Mouse (Mus musculus) liver, postnatal 0 days (tissue): ENCODE results near the gene Ptprr. TPM values are rescaled to one million over a fixed set of nuclear protein-coding genes. Genes with fewer than 3 reads are reported as not detected.

ENCODE experiments used
- ATAC-seq: fragments of 200-750 bp; cut with Nextera tagmentation; 2 replicates; pipeline ENCODE4 v1.8.0; 2017; ENCODE audit warnings: mild to moderate bottlenecking, moderate library complexity
- DNase-seq: peaks from one replicate; pipeline ENCODE4 v3.0.0-alpha.2; 2016
- H3K27ac ChIP-seq: fragments of 300-500 bp; sonication (generic); 2 replicates; pipeline ENCODE4 v1.5.1; 2014; ENCODE audit warnings: antibody characterized with exemption, moderate library complexity, mild to moderate bottlenecking, low read depth
- H3K27me3 ChIP-seq: fragments of 300-500 bp; sonication (generic); 2 replicates; pipeline ENCODE4 v1.6.1; 2014; ENCODE audit warnings: low read length, control low read depth, mixed read lengths; ENCODE audit not compliant: insufficient read depth
- H3K36me3 ChIP-seq: fragments of 300-500 bp; sonication (generic); replicated peaks from 2 replicates; pipeline ENCODE4 v1.6.1; 2014; ENCODE audit warnings: mild to moderate bottlenecking, control low read depth, low read length, moderate library complexity, mixed read lengths; ENCODE audit not compliant: insufficient read depth
- H3K4me1 ChIP-seq: fragments of 300-500 bp; sonication (generic); 2 replicates; pipeline ENCODE4 v1.6.1; 2014; ENCODE audit warnings: antibody characterized with exemption, mild to moderate bottlenecking, control low read depth; ENCODE audit not compliant: insufficient read depth
- H3K4me2 ChIP-seq: fragments of 300-500 bp; sonication (generic); 2 replicates; pipeline ENCODE4 v1.6.1; 2014; ENCODE audit warnings: low read depth, mild to moderate bottlenecking, low read length, moderate library complexity, mixed read lengths
- H3K4me3 ChIP-seq: fragments of 300-500 bp; sonication (generic); 2 replicates; pipeline ENCODE4 v1.5.1; 2014; ENCODE audit warnings: low read depth, low read length
- H3K9ac ChIP-seq: fragments of 300-500 bp; sonication (generic); replicated peaks from 2 replicates; pipeline ENCODE4 v1.6.1; 2014; ENCODE audit warnings: mild to moderate bottlenecking, moderate library complexity
- H3K9me3 ChIP-seq: fragments of 300-500 bp; sonication (generic); 2 replicates; pipeline ENCODE4 v1.6.1; 2016; ENCODE audit warnings: mild to moderate bottlenecking, control low read depth, low read length, mixed read lengths
- CTCF ChIP-seq: sonication (generic); IDR thresholded peaks from 2 replicates; pipeline ENCODE4 v1.5.1; 2016; ENCODE audit warnings: antibody characterized with exemption, low read depth
- EP300 ChIP-seq: IDR thresholded peaks from 2 replicates; pipeline ENCODE4 v1.6.1; 2016; ENCODE audit warnings: antibody characterized with exemption, low read depth, mild to moderate bottlenecking
- WGBS: fragments of 180-500 bp; shearing (Covaris S2); extraction: QIAGEN DNeasy Blood & Tissue Kit; methylation state at CpG from one replicate; pipeline ENCODE4 v1.1.7; 2014; ENCODE audit not compliant: insufficient replicate concordance; 5-methylcytosine and 5-hydroxymethylcytosine counted together
- polyA plus RNA-seq: library from polyadenylated mRNA; unstranded; fragments of >200 nt; fragmentation: Nextera tagmentation; extraction: Ambion mirVana; gene quantifications from 2 replicates; pipeline ENCODE4 v1.2.1, GENCODE M21; 2015

The Ptprr gene
- polyA plus RNA-seq, 1 experiment from 2014 or later, result 0.35 TPM

DNA sequence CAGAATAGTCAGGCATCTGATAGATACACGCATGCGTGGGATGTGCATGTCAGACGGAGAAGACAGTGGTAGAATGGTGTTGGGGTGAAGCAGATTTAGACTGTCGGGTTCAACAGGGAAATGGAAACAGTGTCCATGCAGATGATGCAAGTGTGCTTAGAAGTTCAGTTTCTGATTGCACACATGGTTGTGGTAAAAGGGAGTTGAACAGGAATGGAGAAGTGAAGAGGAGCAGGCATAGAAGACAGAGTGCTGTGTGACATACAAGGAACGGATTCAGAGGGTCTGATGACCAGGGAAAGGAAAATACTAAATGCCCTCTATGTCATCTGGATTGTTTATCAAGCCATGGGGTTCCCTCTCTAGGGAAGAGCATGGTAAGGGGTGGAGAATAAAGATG, 163.2 kb downstream of the Ptprr start:
- H3K9me3 ChIP-seq, result no peaks in the 10 kb centered on the region
- H3K27ac ChIP-seq, result no peak overlapping the region
- 0 out of 2 replicates have a peak, but pooled peaks cover 4% of the 10 kb centered on the region for H3K4me1 ChIP-seq
- WGBS, result 61% methylated on average over 5 of the region's 5 CpGs
- no peak overlapping the region for H3K4me2 ChIP-seq
- no peaks in the 10 kb centered on the region for H3K27me3 ChIP-seq
- H3K9ac ChIP-seq, result no peak overlapping the region
- DNase-seq (no peak), ATAC-seq (no peak)
- TF ChIP-seq EP300, result no peak
- no peak for TF ChIP-seq CTCF
- no peak overlapping the region for H3K4me3 ChIP-seq
- H3K36me3 ChIP-seq, result no peaks in the 10 kb centered on the region

DNA sequence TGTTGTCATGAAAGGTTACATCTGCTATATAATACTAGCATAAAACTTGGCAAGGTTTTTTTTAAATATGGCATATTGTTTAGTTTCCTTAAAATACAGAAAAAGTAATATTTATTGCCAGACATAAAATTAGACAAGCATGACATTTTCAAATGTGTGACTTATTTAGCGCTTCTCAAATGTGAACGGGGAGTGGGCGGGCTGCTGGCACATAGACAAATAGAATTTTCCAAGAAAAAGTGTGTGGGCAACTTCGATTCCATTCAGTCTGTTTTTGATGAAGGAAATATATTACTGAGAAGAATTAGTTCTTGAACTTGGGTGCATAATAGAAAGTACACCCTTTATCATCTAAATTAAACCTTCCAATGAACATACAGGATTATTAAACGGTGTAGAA, 164.2 kb downstream of the Ptprr start:
- H3K4me2 ChIP-seq, result no peak overlapping the region
- TF ChIP-seq EP300, result no peak
- TF ChIP-seq CTCF, result no peak
- H3K4me1 ChIP-seq, result 0 out of 2 replicates have a peak, but pooled peaks cover 4% of the 10 kb centered on the region
- no peak overlapping the region for H3K27ac ChIP-seq
- H3K4me3 ChIP-seq, result no peak overlapping the region
- 72% methylated on average over 5 of the region's 5 CpGs for WGBS
- ATAC-seq (no peak), DNase-seq (no peak)
- no peaks in the 10 kb centered on the region for H3K27me3 ChIP-seq
- no peak overlapping the region for H3K9ac ChIP-seq
- no peaks in the 10 kb centered on the region for H3K9me3 ChIP-seq
- no peaks in the 10 kb centered on the region for H3K36me3 ChIP-seq

DNA sequence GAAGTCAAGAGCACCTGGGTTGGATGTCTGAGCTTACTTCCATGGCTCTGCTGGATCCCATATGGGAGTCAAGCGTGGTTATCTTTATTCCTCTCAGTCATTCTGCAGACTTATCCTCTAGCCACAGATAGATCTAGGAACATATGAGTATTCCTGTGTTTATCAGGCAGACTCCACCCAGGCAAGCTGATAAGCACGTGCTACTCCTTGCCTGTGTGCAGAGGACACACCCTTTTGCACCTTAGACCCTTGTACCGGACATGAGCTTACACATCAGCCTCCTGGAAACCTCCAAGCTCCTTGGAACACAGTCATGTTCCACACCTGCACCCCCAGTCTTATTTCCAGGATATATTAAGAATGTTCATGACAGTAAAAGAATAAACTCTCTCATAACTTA, 165.2 kb downstream of the Ptprr start:
- DNase-seq (no peak), ATAC-seq (no peak)
- Histone ChIP-seq H3K4me1 (no peaks in the 10 kb centered on the region), H3K9me3 (no peaks in the 10 kb centered on the region), H3K4me3 (no peak overlapping the region), H3K27me3 (no peaks in the 10 kb centered on the region), H3K27ac (no peak overlapping the region), H3K36me3 (no peaks in the 10 kb centered on the region), H3K9ac (no peak overlapping the region), H3K4me2 (no peak overlapping the region)
- TF ChIP-seq EP300, result no peak
- TF ChIP-seq CTCF, result no peak
- WGBS, result 38% methylated on average over 3 of the region's 3 CpGs

DNA sequence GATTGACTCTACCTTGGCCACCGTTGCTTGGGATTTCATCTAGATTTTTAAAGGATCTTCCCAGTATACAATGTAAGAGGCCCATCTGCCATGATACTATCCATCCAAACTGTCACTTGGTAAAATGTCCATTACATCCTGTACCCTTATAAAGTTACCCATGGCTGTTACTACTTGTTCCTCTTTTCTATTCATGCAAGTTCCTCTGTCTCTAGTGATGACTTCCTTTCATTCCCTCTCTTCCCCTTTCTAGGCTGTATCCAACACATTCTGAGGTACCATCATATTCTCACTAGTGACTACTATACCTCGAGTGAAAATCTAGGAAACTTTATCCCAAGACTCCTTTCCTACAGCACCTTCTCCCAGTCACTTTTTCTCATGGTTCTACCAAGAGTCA, 173.7 kb downstream of the Ptprr start:
- DNase-seq, result no peak
- TF ChIP-seq EP300 (no peak), CTCF (no peak)
- no peak overlapping the region for H3K9ac ChIP-seq
- H3K4me2 ChIP-seq, result no peak overlapping the region
- H3K36me3 ChIP-seq, result no peaks in the 10 kb centered on the region
- H3K27ac ChIP-seq, result no peak overlapping the region
- H3K9me3 ChIP-seq, result no peaks in the 10 kb centered on the region
- 54% methylated on average over 2 of the region's 2 CpGs for WGBS
- no peaks in the 10 kb centered on the region for H3K4me1 ChIP-seq
- H3K27me3 ChIP-seq, result no peaks in the 10 kb centered on the region
- no peak overlapping the region for H3K4me3 ChIP-seq
- no peak for ATAC-seq

DNA sequence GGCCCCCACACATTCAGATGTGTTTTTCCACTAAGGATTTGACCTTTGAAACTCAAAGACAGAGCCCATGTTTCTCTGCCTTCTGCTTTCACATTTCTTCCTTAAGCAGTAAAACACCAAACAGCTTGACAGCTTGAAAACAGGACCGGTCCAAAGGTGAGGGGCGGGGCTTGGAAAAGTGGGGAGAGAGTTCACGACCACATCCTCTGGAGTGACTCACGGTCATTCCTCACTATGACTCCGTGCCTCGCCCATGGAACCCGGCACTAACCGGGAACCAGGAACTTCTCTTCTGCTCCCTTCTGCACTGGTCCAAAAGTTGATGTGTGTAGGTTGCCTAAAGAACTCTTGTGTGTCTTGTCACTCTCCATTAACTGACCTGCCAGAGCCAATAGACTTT, 174.3 kb downstream of the Ptprr start:
- H3K9me3 ChIP-seq, result no peaks in the 10 kb centered on the region
- H3K27ac ChIP-seq, result no peak overlapping the region
- DNase-seq (no peak), ATAC-seq (no peak)
- H3K4me1 ChIP-seq, result no peaks in the 10 kb centered on the region
- TF ChIP-seq CTCF, result no peak
- no peaks in the 10 kb centered on the region for H3K27me3 ChIP-seq
- H3K4me3 ChIP-seq, result no peak overlapping the region
- H3K36me3 ChIP-seq, result no peaks in the 10 kb centered on the region
- no peak overlapping the region for H3K4me2 ChIP-seq
- WGBS, result 71% methylated on average over 8 of the region's 8 CpGs
- no peak overlapping the region for H3K9ac ChIP-seq

DNA sequence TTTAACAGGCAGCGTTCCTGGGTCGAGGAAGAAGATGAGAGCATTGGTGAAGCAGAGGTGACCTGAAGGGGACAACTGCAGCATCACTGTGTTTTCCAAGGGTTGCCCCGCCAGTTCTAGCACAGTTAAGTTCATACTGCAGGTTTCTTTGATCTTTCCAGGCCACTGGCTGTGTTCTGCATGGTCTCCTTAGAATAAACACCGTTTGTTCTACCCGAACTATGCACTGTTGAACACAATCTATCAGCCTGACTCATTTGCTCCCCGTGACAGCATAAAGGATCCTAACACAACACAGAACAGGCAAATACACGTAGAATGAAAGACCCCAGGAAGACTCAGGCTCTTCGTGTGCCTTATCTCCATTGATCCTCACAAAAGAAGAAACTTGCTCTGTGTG, 176.4 kb downstream of the Ptprr start:
- DNase-seq (no peak), ATAC-seq (no peak)
- Histone ChIP-seq H3K27ac (no peak overlapping the region), H3K9ac (no peak overlapping the region), H3K9me3 (no peaks in the 10 kb centered on the region), H3K4me1 (no peaks in the 10 kb centered on the region), H3K27me3 (no peaks in the 10 kb centered on the region), H3K4me3 (no peak overlapping the region), H3K36me3 (no peaks in the 10 kb centered on the region), H3K4me2 (no peak overlapping the region)
- TF ChIP-seq CTCF (no peak), EP300 (no peak)
- 65% methylated on average over 8 of the region's 8 CpGs for WGBS
